8 mouse cellular contexts compared by ENCODE assay signal in the genomic region with DNA sequence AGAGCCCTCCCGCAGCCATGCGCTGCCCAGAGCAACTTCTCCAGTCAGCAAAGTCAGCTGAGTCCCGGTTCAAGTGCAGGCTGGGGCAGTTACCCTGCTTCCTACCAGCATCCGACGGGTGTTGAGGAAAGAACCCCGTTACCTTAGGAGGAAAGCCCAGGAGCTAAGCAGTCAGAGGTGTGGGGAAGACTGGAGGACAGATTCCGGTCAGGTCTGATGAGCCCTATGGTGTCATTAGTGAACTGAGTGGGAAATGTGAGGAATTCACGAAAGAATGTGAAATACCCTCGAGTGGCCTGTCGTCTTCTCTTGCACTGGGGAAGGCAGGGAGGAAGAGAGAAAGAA. TPM values are rescaled to one million over a fixed set of nuclear protein-coding genes. Genes with fewer than 3 reads are reported as not detected.
DNase-seq lines count a peak whose midpoint lies in the region; ATAC-seq and TF ChIP-seq lines count a peak whose summit lies in the region.

No protein-coding gene starts in this region.

- H3K27ac ChIP-seq in neural tube, embryonic 11.5 days (ENCODE audit: low read depth, low read length) = no peak overlapping the region
- H3K27ac ChIP-seq in embryonic facial prominence, embryonic 14.5 days (replicated peaks; ENCODE audit: low read depth, low read length) = no peak overlapping the region
- H3K27ac ChIP-seq in hindbrain, embryonic 15.5 days (replicated peaks) = no peak overlapping the region
- 0 out of 2 replicates have a peak overlapping the region, but pooled peaks have one; percentile 22 for H3K27ac ChIP-seq in lung, postnatal 0 days (ENCODE audit: low read length)
- no peak overlapping the region for H3K27ac ChIP-seq in stomach, embryonic 16.5 days (ENCODE audit: low read length)

- no peak for TF ChIP-seq CTCF in lung, postnatal 0 days (IDR thresholded peaks at IDR 0.05)

- H3K4me3 ChIP-seq in neural tube, embryonic 11.5 days (ENCODE audit: low read depth, low read length) = peak overlapping the region; percentile 54
- H3K4me3 ChIP-seq in embryonic facial prominence, embryonic 14.5 days (ENCODE audit: low read depth, low read length) = peak overlapping the region; percentile 56
- H3K4me3 ChIP-seq in hindbrain, embryonic 15.5 days = peak overlapping the region; percentile 53
- H3K4me3 ChIP-seq in lung, postnatal 0 days (ENCODE audit: low read depth, low read length) = peak overlapping the region; percentile 60
- peak overlapping the region; percentile 69 for H3K4me3 ChIP-seq in stomach, embryonic 16.5 days (replicated peaks; ENCODE audit: low read length)

- peak overlapping the region; percentile 74 for H3K4me2 ChIP-seq in neural tube, embryonic 11.5 days (ENCODE audit: low read depth)
- peak overlapping the region; percentile 80 for H3K4me2 ChIP-seq in embryonic facial prominence, embryonic 14.5 days (ENCODE audit: low read depth, low read length)
- peak overlapping the region; percentile 74 for H3K4me2 ChIP-seq in hindbrain, embryonic 15.5 days
- peak overlapping the region; percentile 90 for H3K4me2 ChIP-seq in lung, postnatal 0 days (replicated peaks; ENCODE audit: low read depth, low read length)
- H3K4me2 ChIP-seq in stomach, embryonic 16.5 days (ENCODE audit: low read depth, low read length) = peak overlapping the region; percentile 85

- WGBS in neural tube, embryonic 11.5 days = 24% methylated on average over 10 of the region's 10 CpGs
- 16% methylated on average over 10 of the region's 10 CpGs for WGBS in embryonic facial prominence, embryonic 14.5 days
- WGBS in hindbrain, embryonic 15.5 days = 26% methylated on average over 10 of the region's 10 CpGs
- 14% methylated on average over 10 of the region's 10 CpGs for WGBS in lung, postnatal 0 days
- WGBS in stomach, embryonic 16.5 days = 18% methylated on average over 10 of the region's 10 CpGs

- H3K9me3 ChIP-seq in neural tube, embryonic 11.5 days (ENCODE audit: control insufficient read depth, low read length) = no peaks in the 10 kb centered on the region
- no peaks in the 10 kb centered on the region for H3K9me3 ChIP-seq in embryonic facial prominence, embryonic 14.5 days (ENCODE audit: control insufficient read depth, low read length)
- H3K9me3 ChIP-seq in hindbrain, embryonic 15.5 days = no peaks in the 10 kb centered on the region
- no peaks in the 10 kb centered on the region for H3K9me3 ChIP-seq in lung, postnatal 0 days (ENCODE audit: low read length)
- no peaks in the 10 kb centered on the region for H3K9me3 ChIP-seq in stomach, embryonic 16.5 days (replicated peaks; ENCODE audit: control insufficient read depth, low read length)

- no peaks in the 10 kb centered on the region for H3K36me3 ChIP-seq in neural tube, embryonic 11.5 days (ENCODE audit: control insufficient read depth, insufficient read depth, low read length)
- no peaks in the 10 kb centered on the region for H3K36me3 ChIP-seq in embryonic facial prominence, embryonic 14.5 days (ENCODE audit: control insufficient read depth, insufficient read depth, low read length)
- no peaks in the 10 kb centered on the region for H3K36me3 ChIP-seq in hindbrain, embryonic 15.5 days
- H3K36me3 ChIP-seq in lung, postnatal 0 days (ENCODE audit: insufficient read depth, low read length) = no peaks in the 10 kb centered on the region; the same call in 1 of the 2 replicates
- no peaks in the 10 kb centered on the region for H3K36me3 ChIP-seq in stomach, embryonic 16.5 days (ENCODE audit: control insufficient read depth, insufficient read depth, low read length)

- no peak for DNase-seq in neural tube, embryonic 11.5 days (ENCODE audit: low spot score)
- no peak for DNase-seq in neural tube, embryonic 10.5 days (ENCODE audit: extremely low spot score, low spot score)
- DNase-seq in embryonic facial prominence, embryonic 14.5 days (ENCODE audit: low spot score) = no peak
- peak; percentile 27 for DNase-seq in lung, postnatal 0 days (ENCODE audit: low spot score)
- DNase-seq in cerebellum, postnatal 14 days = no peak
- no peak for DNase-seq in gastrocnemius, adult 8-10 months (ENCODE audit: low spot score in 2 of 2)

- ATAC-seq in neural tube, embryonic 11.5 days (ENCODE audit: insufficient read depth, low FRiP score, low TSS enrichment) = no peak
- 0 out of 2 replicates have a peak, but pooled peaks have one; percentile 2 for ATAC-seq in embryonic facial prominence, embryonic 14.5 days (ENCODE audit: low read depth)
- ATAC-seq in hindbrain, embryonic 15.5 days (ENCODE audit: low FRiP score, low read depth) = peak; percentile 10; the same call in 1 of the 2 replicates
- ATAC-seq in lung, postnatal 0 days = peak; percentile 13; the same call in 1 of the 2 replicates
- peak; percentile 7; the same call in 1 of the 2 replicates for ATAC-seq in stomach, embryonic 16.5 days (ENCODE audit: insufficient read depth, low FRiP score)

- H3K27me3 ChIP-seq in neural tube, embryonic 11.5 days (ENCODE audit: control insufficient read depth, insufficient read depth, low read length) = no peaks in the 10 kb centered on the region
- H3K27me3 ChIP-seq in embryonic facial prominence, embryonic 14.5 days (replicated peaks; ENCODE audit: control insufficient read depth, insufficient read depth, low read length) = no peaks in the 10 kb centered on the region
- H3K27me3 ChIP-seq in hindbrain, embryonic 15.5 days = 0 out of 2 replicates have a peak, but pooled peaks cover 4% of the 10 kb centered on the region
- H3K27me3 ChIP-seq in lung, postnatal 0 days (replicated peaks; ENCODE audit: insufficient read depth, low read length) = no peaks in the 10 kb centered on the region
- no peaks in the 10 kb centered on the region for H3K27me3 ChIP-seq in stomach, embryonic 16.5 days (ENCODE audit: control insufficient read depth, insufficient read depth, low read length)

- no peak for TF ChIP-seq EP300 in lung, postnatal 0 days (IDR thresholded peaks at IDR 0.05)

- peaks cover 4% of the 10 kb centered on the region; the same call in 1 of the 2 replicates for H3K4me1 ChIP-seq in neural tube, embryonic 11.5 days (ENCODE audit: control insufficient read depth, insufficient read depth, low read length)
- peaks cover 6% of the 10 kb centered on the region; the same call in 1 of the 2 replicates for H3K4me1 ChIP-seq in embryonic facial prominence, embryonic 14.5 days (ENCODE audit: control insufficient read depth, insufficient read depth, low read length)
- peaks cover 7% of the 10 kb centered on the region for H3K4me1 ChIP-seq in hindbrain, embryonic 15.5 days (replicated peaks)
- 0 out of 2 replicates have a peak, but pooled peaks cover 4% of the 10 kb centered on the region for H3K4me1 ChIP-seq in lung, postnatal 0 days (ENCODE audit: insufficient read depth, low read depth, low read length)
- H3K4me1 ChIP-seq in stomach, embryonic 16.5 days (ENCODE audit: control insufficient read depth, insufficient read depth, low read length) = peaks cover 4% of the 10 kb centered on the region; the same call in 1 of the 2 replicates

- H3K9ac ChIP-seq in neural tube, embryonic 11.5 days (ENCODE audit: low read length) = peak overlapping the region; percentile 59
- peak overlapping the region; percentile 65 for H3K9ac ChIP-seq in embryonic facial prominence, embryonic 14.5 days (ENCODE audit: low read depth, low read length)
- peak overlapping the region; percentile 30; the same call in 1 of the 2 replicates for H3K9ac ChIP-seq in hindbrain, embryonic 15.5 days
- H3K9ac ChIP-seq in lung, postnatal 0 days (replicated peaks; ENCODE audit: low read depth) = peak overlapping the region; percentile 46
- peak overlapping the region; percentile 81 for H3K9ac ChIP-seq in stomach, embryonic 16.5 days (ENCODE audit: low read length)

RNA-seq across cellular contexts. Expression of gene Rab29, which starts 0.9 kb away (rescaled TPM):
- polyA plus RNA-seq in neural tube, embryonic 11.5 days (2014; fragmentation: Nextera tagmentation; extraction: Ambion mirVana) = 10.3 and 10.4 TPM in 2 replicates
- 24.1 and 24.4 TPM in 2 replicates for polyA plus RNA-seq in embryonic facial prominence, embryonic 14.5 days (2014; fragmentation: Nextera tagmentation; extraction: Ambion mirVana)
- 7.0 and 10.3 TPM in 2 replicates for polyA plus RNA-seq in hindbrain, embryonic 15.5 days (2015; fragmentation: Nextera tagmentation; extraction: Ambion mirVana)
- polyA plus RNA-seq in lung, postnatal 0 days (2015; fragmentation: Nextera tagmentation; extraction: Ambion mirVana) = 23.1 and 26.3 TPM in 2 replicates
- polyA plus RNA-seq in stomach, embryonic 16.5 days (2015; fragmentation: Nextera tagmentation; extraction: Ambion mirVana) = 28.6 and 30.4 TPM in 2 replicates
- total RNA-seq in gastrocnemius, adult 8-10 months (2022) = 1 to 10 TPM; 4.8 to 5.2 (median 4.9) TPM

RNA-seq across cellular contexts. Expression of gene Slc41a1, which starts 40.6 kb away (rescaled TPM):
- polyA plus RNA-seq in neural tube, embryonic 11.5 days (2014; fragmentation: Nextera tagmentation; extraction: Ambion mirVana) = 9.3 and 10.2 TPM in 2 replicates
- 18.0 and 19.5 TPM in 2 replicates for polyA plus RNA-seq in embryonic facial prominence, embryonic 14.5 days (2014; fragmentation: Nextera tagmentation; extraction: Ambion mirVana)
- polyA plus RNA-seq in hindbrain, embryonic 15.5 days (2015; fragmentation: Nextera tagmentation; extraction: Ambion mirVana) = 18.9 and 24.7 TPM in 2 replicates
- 12.1 and 13.1 TPM in 2 replicates for polyA plus RNA-seq in lung, postnatal 0 days (2015; fragmentation: Nextera tagmentation; extraction: Ambion mirVana)
- 17.3 and 18.5 TPM in 2 replicates for polyA plus RNA-seq in stomach, embryonic 16.5 days (2015; fragmentation: Nextera tagmentation; extraction: Ambion mirVana)
- 10 to 100 TPM; 25.0 to 42.3 (median 39.1) TPM for total RNA-seq in gastrocnemius, adult 8-10 months (2022)

RNA-seq across cellular contexts. Expression of gene Nucks1, which starts 42.4 kb away (rescaled TPM):
- polyA plus RNA-seq in neural tube, embryonic 11.5 days (2014; fragmentation: Nextera tagmentation; extraction: Ambion mirVana) = 50.6 and 54.6 TPM in 2 replicates
- polyA plus RNA-seq in embryonic facial prominence, embryonic 14.5 days (2014; fragmentation: Nextera tagmentation; extraction: Ambion mirVana) = 45.1 and 48.9 TPM in 2 replicates
- 46.8 and 48.3 TPM in 2 replicates for polyA plus RNA-seq in hindbrain, embryonic 15.5 days (2015; fragmentation: Nextera tagmentation; extraction: Ambion mirVana)
- 19.1 and 20.9 TPM in 2 replicates for polyA plus RNA-seq in lung, postnatal 0 days (2015; fragmentation: Nextera tagmentation; extraction: Ambion mirVana)
- polyA plus RNA-seq in stomach, embryonic 16.5 days (2015; fragmentation: Nextera tagmentation; extraction: Ambion mirVana) = 57.8 and 64.1 TPM in 2 replicates
- total RNA-seq in gastrocnemius, adult 8-10 months (2022) = 10 to 100 TPM; 73.0 to 79.7 (median 76.5) TPM

Comparison
In these comparisons a context has a peak if more than half of its experiments do, and no peak if none do; other contexts are left out.
1. H3K9ac ChIP-seq: peak in every context shown above with its lines; median percentile 81 in stomach, embryonic 16.5 days; 65 in embryonic facial prominence, embryonic 14.5 days; 59 in neural tube, embryonic 11.5 days; 46 in lung, postnatal 0 days; 30 in hindbrain, embryonic 15.5 days.